Mouse (Mus musculus): Measurements from ENCODE around the gene Rock2.

Rock2 gene

GRCm38 (mm10) chr12:16903949-16904635 lies 9.4 kb downstream of the Rock2 start:
- no peak for DNase-seq (ENCODE audit: low spot score)

GRCm38 (mm10) chr12:16907282-16907846 lies 12.7 kb downstream of the Rock2 start:
- no peak for DNase-seq (ENCODE audit: low spot score)

GRCm38 (mm10) chr12:16907953-16908648 lies 13.4 kb downstream of the Rock2 start:
- DNase-seq (ENCODE audit: low spot score): no peak

- DNase-seq (ENCODE audit: low spot score): no peak
Observed at GRCm38 (mm10) chr12:16911524-16911923, 16.8 kb downstream of the Rock2 start.

- no peak for DNase-seq (ENCODE audit: low spot score)
Observed at GRCm38 (mm10) chr12:16912600-16912999, 17.9 kb downstream of the Rock2 start.

- DNase-seq (ENCODE audit: low spot score): peak; percentile 19
Observed at GRCm38 (mm10) chr12:16920186-16920860, 25.6 kb downstream of the Rock2 start.

- no peak for DNase-seq (ENCODE audit: low spot score)
Observed at GRCm38 (mm10) chr12:16927889-16928288, 33.2 kb downstream of the Rock2 start.

- DNase-seq (ENCODE audit: low spot score): no peak
Observed at GRCm38 (mm10) chr12:16934423-16934822, 39.7 kb downstream of the Rock2 start.

GRCm38 (mm10) chr12:16941976-16942375 lies 47.3 kb downstream of the Rock2 start:
- DNase-seq (ENCODE audit: low spot score): no peak

- no peak for DNase-seq (ENCODE audit: low spot score)
Observed at GRCm38 (mm10) chr12:16948239-16948638, 53.5 kb downstream of the Rock2 start.

- no peak for DNase-seq (ENCODE audit: low spot score)
Observed at GRCm38 (mm10) chr12:16958851-16959250, 64.2 kb downstream of the Rock2 start.

- no peak for DNase-seq (ENCODE audit: low spot score)
Observed at GRCm38 (mm10) chr12:16963354-16963753, 68.7 kb downstream of the Rock2 start.

GRCm38 (mm10) chr12:16966811-16967210 lies 72.1 kb downstream of the Rock2 start:
- DNase-seq (ENCODE audit: low spot score): no peak

GRCm38 (mm10) chr12:16977120-16977519 lies 82.4 kb downstream of the Rock2 start:
- no peak for DNase-seq (ENCODE audit: low spot score)

GRCm38 (mm10) chr12:16985778-16986177 lies 91.1 kb downstream of the Rock2 start:
- no peak for DNase-seq (ENCODE audit: low spot score)

GRCm38 (mm10) chr12:16991376-16991775 lies 96.7 kb downstream of the Rock2 start:
- DNase-seq (ENCODE audit: low spot score): no peak

GRCm38 (mm10) chr12:16992355-16992754 lies 97.7 kb downstream of the Rock2 start:
- no peak for DNase-seq (ENCODE audit: low spot score)

- no peak for DNase-seq (ENCODE audit: low spot score)
Observed at GRCm38 (mm10) chr12:16994291-16994690, 99.6 kb downstream of the Rock2 start.

- peak; percentile 16 for DNase-seq (ENCODE audit: low spot score)
Observed at GRCm38 (mm10) chr12:16996281-16996680, 101.6 kb downstream of the Rock2 start.

GRCm38 (mm10) chr12:16996886-16997462 lies 102.3 kb downstream of the Rock2 start:
- DNase-seq (ENCODE audit: low spot score): no peak

- peak; percentile 13 for DNase-seq (ENCODE audit: low spot score)
Observed at GRCm38 (mm10) chr12:16999146-16999545, 104.5 kb downstream of the Rock2 start.

GRCm38 (mm10) chr12:16999739-17000497 lies 105.2 kb downstream of the Rock2 start, which contains the start of gene Pqlc3:
Gene Pqlc3 (minus strand): TSS chr12:17000408.
- peak; percentile 92 for DNase-seq (ENCODE audit: low spot score)

All from lung, postnatal 25 days (tissue).